Mouse (Mus musculus) liver, postnatal 0 days (tissue): ENCODE measurements at regions not wholly inside any gene's neighbourhood (a gene's known extent, or its start where the extent isn't known, plus 50 kb on each side); places are given as distances from the start of the nearest gene placed in this dataset.

Experiments
- ATAC-seq: fragments of 200-750 bp; cut with Nextera tagmentation; 2 replicates; pipeline ENCODE4 v1.8.0; 2017; ENCODE audit warnings: mild to moderate bottlenecking, moderate library complexity
- DNase-seq: peaks from one replicate; pipeline ENCODE4 v3.0.0-alpha.2; 2016
- H3K27ac ChIP-seq: fragments of 300-500 bp; sonication (generic); 2 replicates; pipeline ENCODE4 v1.5.1; 2014; ENCODE audit warnings: antibody characterized with exemption, moderate library complexity, mild to moderate bottlenecking, low read depth
- H3K27me3 ChIP-seq: fragments of 300-500 bp; sonication (generic); 2 replicates; pipeline ENCODE4 v1.6.1; 2014; ENCODE audit warnings: low read length, control low read depth, mixed read lengths; ENCODE audit not compliant: insufficient read depth
- H3K36me3 ChIP-seq: fragments of 300-500 bp; sonication (generic); replicated peaks from 2 replicates; pipeline ENCODE4 v1.6.1; 2014; ENCODE audit warnings: mild to moderate bottlenecking, control low read depth, low read length, moderate library complexity, mixed read lengths; ENCODE audit not compliant: insufficient read depth
- H3K4me1 ChIP-seq: fragments of 300-500 bp; sonication (generic); 2 replicates; pipeline ENCODE4 v1.6.1; 2014; ENCODE audit warnings: antibody characterized with exemption, mild to moderate bottlenecking, control low read depth; ENCODE audit not compliant: insufficient read depth
- H3K4me2 ChIP-seq: fragments of 300-500 bp; sonication (generic); 2 replicates; pipeline ENCODE4 v1.6.1; 2014; ENCODE audit warnings: low read depth, mild to moderate bottlenecking, low read length, moderate library complexity, mixed read lengths
- H3K4me3 ChIP-seq: fragments of 300-500 bp; sonication (generic); 2 replicates; pipeline ENCODE4 v1.5.1; 2014; ENCODE audit warnings: low read depth, low read length
- H3K9ac ChIP-seq: fragments of 300-500 bp; sonication (generic); replicated peaks from 2 replicates; pipeline ENCODE4 v1.6.1; 2014; ENCODE audit warnings: mild to moderate bottlenecking, moderate library complexity
- H3K9me3 ChIP-seq: fragments of 300-500 bp; sonication (generic); 2 replicates; pipeline ENCODE4 v1.6.1; 2016; ENCODE audit warnings: mild to moderate bottlenecking, control low read depth, low read length, mixed read lengths
- CTCF ChIP-seq: sonication (generic); IDR thresholded peaks from 2 replicates; pipeline ENCODE4 v1.5.1; 2016; ENCODE audit warnings: antibody characterized with exemption, low read depth
- EP300 ChIP-seq: IDR thresholded peaks from 2 replicates; pipeline ENCODE4 v1.6.1; 2016; ENCODE audit warnings: antibody characterized with exemption, low read depth, mild to moderate bottlenecking
- WGBS: fragments of 180-500 bp; shearing (Covaris S2); extraction: QIAGEN DNeasy Blood & Tissue Kit; methylation state at CpG from one replicate; pipeline ENCODE4 v1.1.7; 2014; ENCODE audit not compliant: insufficient replicate concordance; 5-methylcytosine and 5-hydroxymethylcytosine counted together

DNA sequence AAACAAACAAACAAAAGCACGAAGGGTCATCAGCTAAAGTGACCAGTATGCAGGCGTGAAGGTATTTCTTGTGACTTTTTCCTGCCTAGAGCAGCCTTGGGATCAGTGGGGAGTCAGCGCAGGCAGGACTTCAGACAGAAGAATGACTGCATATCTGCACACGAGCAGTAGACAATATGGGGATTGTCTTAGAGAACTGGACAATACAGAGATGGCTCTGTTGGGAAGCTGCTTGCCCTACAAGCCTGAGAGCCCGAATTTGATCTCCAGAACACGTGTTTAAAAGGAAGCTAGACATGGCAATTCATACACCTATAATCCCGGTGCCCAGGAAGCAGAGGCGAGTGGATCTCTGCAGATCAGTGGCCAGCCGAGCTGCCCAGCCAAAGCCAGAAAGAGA lies 382.5 kb downstream of the Wdr11 start:
- no peak for ATAC-seq
- no peak for TF ChIP-seq EP300
- no peak for TF ChIP-seq CTCF
- no peak overlapping the region for H3K4me3 ChIP-seq
- no peak for DNase-seq
- no peaks in the 10 kb centered on the region for H3K27me3 ChIP-seq
- no peaks in the 10 kb centered on the region for H3K36me3 ChIP-seq
- no peak overlapping the region for H3K4me2 ChIP-seq
- H3K9ac ChIP-seq, result no peak overlapping the region
- H3K27ac ChIP-seq, result no peak overlapping the region
- WGBS, result 73% methylated on average over 9 of the region's 9 CpGs
- no peaks in the 10 kb centered on the region for H3K9me3 ChIP-seq
- H3K4me1 ChIP-seq, result no peaks in the 10 kb centered on the region

DNA sequence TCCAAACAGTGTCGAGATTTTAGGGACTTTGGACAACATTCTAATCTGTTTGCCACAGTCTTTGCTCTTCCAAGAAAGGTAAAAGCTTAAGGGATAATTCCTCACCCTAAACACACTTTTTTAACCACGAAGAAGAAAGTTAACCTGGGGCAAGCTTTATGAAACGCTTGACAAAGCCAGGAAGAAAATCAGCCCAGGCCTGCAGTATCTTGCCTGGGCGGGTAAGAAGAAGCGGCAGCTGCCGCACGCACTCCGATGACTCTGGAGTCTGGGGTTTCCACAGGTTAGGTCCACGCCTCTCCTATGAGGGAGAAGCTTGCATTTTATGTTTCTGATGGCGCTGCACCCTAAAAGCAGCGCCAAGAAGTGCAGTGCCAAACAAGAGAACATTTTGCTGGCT lies 383.2 kb downstream of the Wdr11 start:
- Histone ChIP-seq H3K4me3 (no peak overlapping the region), H3K9me3 (no peaks in the 10 kb centered on the region), H3K9ac (no peak overlapping the region), H3K27me3 (no peaks in the 10 kb centered on the region), H3K36me3 (no peaks in the 10 kb centered on the region), H3K27ac (no peak overlapping the region), H3K4me2 (no peak overlapping the region), H3K4me1 (no peaks in the 10 kb centered on the region)
- TF ChIP-seq CTCF (no peak), EP300 (no peak)
- ATAC-seq (no peak), DNase-seq (no peak)
- WGBS, result 78% methylated on average over 11 of the region's 11 CpGs

DNA sequence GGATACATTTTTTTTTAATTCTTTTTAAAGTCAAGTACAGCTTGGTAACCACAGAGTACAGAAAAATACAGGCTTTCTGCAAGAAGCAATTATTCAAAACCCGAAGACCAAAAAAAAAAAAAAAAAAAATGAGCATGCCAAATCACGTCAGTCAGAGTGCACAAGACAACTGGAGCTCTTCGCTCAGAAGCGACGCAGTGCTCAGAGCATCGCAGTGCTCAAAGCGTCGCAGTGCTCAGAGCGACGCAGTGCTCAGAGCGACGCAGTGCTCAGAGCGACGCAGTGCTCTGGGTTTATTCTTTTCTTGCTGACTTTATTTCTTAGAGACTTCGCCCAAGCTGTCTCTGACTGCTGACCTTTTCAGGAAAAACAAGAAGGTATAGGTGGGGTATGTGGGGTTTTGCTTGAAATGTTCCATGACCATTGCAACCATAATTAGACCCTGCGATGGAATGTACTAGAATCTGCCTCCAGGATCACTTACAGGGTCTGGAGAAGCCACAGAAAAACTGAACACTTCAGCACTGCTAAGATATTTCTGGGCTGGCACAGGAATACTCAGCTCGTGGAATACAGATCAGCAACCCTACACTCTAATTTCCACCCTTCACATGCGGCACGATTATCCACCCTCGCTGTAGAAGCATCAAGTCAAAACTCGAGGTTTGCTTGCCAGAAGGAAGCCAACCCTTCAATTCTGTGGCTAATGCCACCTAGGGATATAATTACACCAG lies 384.3 kb downstream of the Wdr11 start:
- no peak overlapping the region for H3K9ac ChIP-seq
- no peak overlapping the region for H3K4me2 ChIP-seq
- no peak for TF ChIP-seq CTCF
- no peak for TF ChIP-seq EP300
- H3K36me3 ChIP-seq, result no peaks in the 10 kb centered on the region
- H3K27ac ChIP-seq, result no peak overlapping the region
- H3K27me3 ChIP-seq, result no peaks in the 10 kb centered on the region
- WGBS, result 84% methylated on average over 21 of the region's 21 CpGs
- no peaks in the 10 kb centered on the region for H3K4me1 ChIP-seq
- ATAC-seq (no peak), DNase-seq (no peak)
- H3K4me3 ChIP-seq, result no peak overlapping the region
- no peaks in the 10 kb centered on the region for H3K9me3 ChIP-seq

DNA sequence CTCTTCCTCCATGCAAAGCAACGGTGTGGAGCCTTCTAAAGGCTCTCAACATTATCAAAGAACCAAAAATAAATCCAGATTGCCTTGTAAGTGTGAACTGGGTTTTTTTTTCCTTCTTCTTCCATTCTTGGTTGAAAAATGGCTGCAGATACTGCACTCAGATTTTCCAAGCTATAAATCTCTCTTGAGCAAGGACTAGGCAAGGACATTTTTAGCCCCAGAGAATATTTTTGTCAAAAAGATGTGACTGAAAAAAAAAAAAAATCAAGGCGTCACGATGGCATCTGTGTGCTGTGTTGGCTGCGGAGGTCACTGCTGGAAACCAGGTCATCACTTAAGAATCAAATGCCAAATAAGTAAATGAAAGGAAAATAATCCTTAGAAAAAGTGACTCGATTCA lies 386.9 kb downstream of the Wdr11 start:
- no peak for TF ChIP-seq CTCF
- TF ChIP-seq EP300, result no peak
- Histone ChIP-seq H3K4me1 (no peaks in the 10 kb centered on the region), H3K4me3 (no peak overlapping the region), H3K9ac (no peak overlapping the region), H3K4me2 (no peak overlapping the region), H3K36me3 (no peaks in the 10 kb centered on the region), H3K27ac (no peak overlapping the region), H3K9me3 (no peaks in the 10 kb centered on the region), H3K27me3 (no peaks in the 10 kb centered on the region)
- DNase-seq, result no peak
- 76% methylated on average over 5 of the region's 5 CpGs for WGBS
- ATAC-seq, result no peak

DNA sequence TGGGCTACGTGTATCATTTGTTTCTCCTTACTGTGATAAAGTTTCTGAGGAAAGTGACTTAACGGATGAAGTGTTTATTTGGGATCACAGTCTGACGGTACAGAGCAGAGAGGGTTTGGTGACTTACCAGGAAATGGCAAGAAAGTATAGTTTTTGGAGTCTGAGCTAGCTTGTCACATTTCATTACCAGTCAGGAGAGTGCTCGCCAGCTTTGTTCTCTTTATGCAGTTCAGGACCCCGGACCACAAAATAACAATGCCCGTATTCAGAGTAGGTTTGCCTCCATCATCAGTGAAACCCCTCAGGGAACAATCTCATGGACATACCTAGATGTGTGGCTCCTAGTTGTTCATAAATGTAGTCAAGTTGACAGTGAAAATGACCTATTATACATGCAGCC lies 387.7 kb downstream of the Wdr11 start:
- H3K4me2 ChIP-seq, result no peak overlapping the region
- H3K9ac ChIP-seq, result no peak overlapping the region
- no peaks in the 10 kb centered on the region for H3K9me3 ChIP-seq
- H3K36me3 ChIP-seq, result no peaks in the 10 kb centered on the region
- DNase-seq, result no peak
- no peaks in the 10 kb centered on the region for H3K4me1 ChIP-seq
- no peaks in the 10 kb centered on the region for H3K27me3 ChIP-seq
- H3K4me3 ChIP-seq, result no peak overlapping the region
- no peak for TF ChIP-seq CTCF
- TF ChIP-seq EP300, result no peak
- H3K27ac ChIP-seq, result no peak overlapping the region
- ATAC-seq, result no peak
- WGBS, result 73% methylated on average over 6 of the region's 6 CpGs

DNA sequence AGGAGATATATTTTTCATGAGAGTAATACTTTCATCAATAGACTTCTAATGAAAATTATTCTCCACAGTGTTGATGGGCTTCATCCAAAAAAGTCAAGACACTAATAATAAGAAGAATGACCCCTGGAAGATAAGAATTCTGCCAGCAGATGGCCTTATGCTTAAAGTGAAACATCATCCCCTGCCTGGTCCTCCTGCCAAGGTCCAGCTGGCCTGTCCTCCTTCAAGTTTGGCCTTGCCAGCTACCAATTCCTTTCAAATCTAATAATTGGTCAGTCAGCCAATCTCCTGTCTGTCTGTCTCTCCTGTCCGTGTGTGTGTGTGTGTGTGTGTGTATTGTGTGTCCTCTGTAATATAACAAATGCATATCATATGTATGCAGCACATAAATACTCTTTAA lies 388.8 kb downstream of the Wdr11 start:
- no peak overlapping the region for H3K4me3 ChIP-seq
- no peaks in the 10 kb centered on the region for H3K36me3 ChIP-seq
- H3K4me2 ChIP-seq, result no peak overlapping the region
- H3K4me1 ChIP-seq, result no peaks in the 10 kb centered on the region
- WGBS, result 66% methylated on average over 1 of the region's 1 CpGs
- ATAC-seq (no peak), DNase-seq (no peak)
- H3K9me3 ChIP-seq, result no peaks in the 10 kb centered on the region
- no peaks in the 10 kb centered on the region for H3K27me3 ChIP-seq
- H3K9ac ChIP-seq, result no peak overlapping the region
- TF ChIP-seq CTCF, result no peak
- H3K27ac ChIP-seq, result no peak overlapping the region

DNA sequence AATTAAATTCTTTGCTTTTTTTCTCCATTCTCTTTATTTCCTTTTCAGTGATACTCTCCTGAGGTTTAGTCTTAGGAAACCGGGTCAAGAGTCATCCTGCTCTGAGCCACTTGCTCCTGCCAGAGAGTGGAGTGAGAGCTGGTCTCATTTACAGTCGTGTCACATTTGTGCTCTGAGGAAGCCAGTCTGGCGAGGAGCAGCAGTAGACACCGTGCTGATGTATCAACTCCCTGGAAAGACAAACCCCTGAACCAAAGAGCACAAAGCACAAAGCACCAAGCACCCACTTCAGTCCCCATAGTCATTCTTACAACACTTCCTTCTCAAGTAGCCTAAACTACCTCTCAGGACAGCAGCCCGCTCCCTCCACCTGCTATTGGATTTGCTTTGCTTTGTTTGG lies 390.7 kb downstream of the Wdr11 start:
- no peak for TF ChIP-seq CTCF
- no peak for TF ChIP-seq EP300
- no peak overlapping the region for H3K4me2 ChIP-seq
- H3K4me3 ChIP-seq, result no peak overlapping the region
- no peaks in the 10 kb centered on the region for H3K4me1 ChIP-seq
- DNase-seq (no peak), ATAC-seq (no peak)
- WGBS, result 59% methylated on average over 5 of the region's 5 CpGs
- H3K9me3 ChIP-seq, result no peaks in the 10 kb centered on the region
- no peak overlapping the region for H3K9ac ChIP-seq
- H3K27me3 ChIP-seq, result no peaks in the 10 kb centered on the region
- no peak overlapping the region for H3K27ac ChIP-seq
- H3K36me3 ChIP-seq, result no peaks in the 10 kb centered on the region
